Mouse (Mus musculus): ENCODE data around the gene Mfn1. TPM values are rescaled to one million over a fixed set of nuclear protein-coding genes. Genes with fewer than 3 reads are reported as not detected.

Mfn1 gene
- total and polyA plus RNA-seq, 2 experiments, result 11.6 to 45.0 TPM

DNA sequence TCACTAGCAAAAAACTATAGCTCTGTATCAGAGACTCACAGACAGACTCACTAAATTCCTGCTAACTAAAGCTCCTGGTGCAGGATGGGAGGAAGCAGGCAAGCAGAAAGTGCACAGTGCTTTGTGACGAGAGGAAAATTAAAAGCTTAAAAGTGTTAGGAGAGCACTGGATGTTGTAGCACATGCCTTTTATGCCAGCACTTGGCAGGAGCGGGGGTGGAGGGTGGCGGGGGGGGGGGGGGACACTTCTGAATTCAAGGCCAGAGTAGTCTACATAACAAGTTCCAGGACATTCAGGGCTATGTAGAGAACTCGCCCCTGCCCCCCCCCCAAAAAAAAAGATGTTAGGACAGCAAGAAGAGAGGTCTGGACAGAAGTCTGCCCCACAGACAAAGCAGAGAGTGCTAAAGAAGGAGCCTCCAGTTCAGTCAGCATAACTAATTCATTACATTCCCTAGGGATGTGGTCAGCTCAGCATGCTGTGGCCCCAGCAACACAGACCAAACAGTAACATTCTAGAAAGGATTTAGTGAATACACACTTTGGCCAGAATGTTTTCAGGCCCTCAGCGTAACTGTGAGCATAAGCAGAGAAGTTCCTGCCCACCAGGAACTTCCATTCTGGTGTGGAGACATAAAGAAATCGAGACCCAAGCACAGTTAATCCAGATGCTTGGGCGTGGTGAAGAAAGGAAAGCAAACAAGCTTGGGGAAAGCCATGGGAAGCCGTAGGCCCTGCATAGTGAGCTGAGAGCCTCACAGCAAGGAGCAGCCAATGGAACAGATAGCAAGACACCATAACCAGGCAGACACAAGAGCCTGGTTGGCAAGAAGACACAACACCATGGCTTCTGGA lies 33.2 kb upstream of the Mfn1 start:
- H3K9ac ChIP-seq (ENCODE audit: low read depth, low read length), result no peak overlapping the region
- 71% methylated on average over 8 of the region's 8 CpGs for WGBS
- no peak for DNase-seq (ENCODE audit: extremely low read depth, low read depth, low spot score)
- no peaks in the 10 kb centered on the region for H3K79me2 ChIP-seq (ENCODE audit: control insufficient read depth, insufficient read depth, low read length)
- no peak overlapping the region for H3K27ac ChIP-seq (replicated peaks; ENCODE audit: insufficient read depth, low read depth, low read length)
- H3K4me3 ChIP-seq (ENCODE audit: insufficient read depth, low read depth, low read length), result no peak overlapping the region
- no peak for TF ChIP-seq POLR2A (IDR thresholded peaks at IDR 0.05; ENCODE audit: extremely low read depth, insufficient read depth, low read length)
- TF ChIP-seq CTCF (IDR thresholded peaks at IDR 0.05; ENCODE audit: low read depth, low read length), result no peak
- no peaks in the 10 kb centered on the region for H3K36me3 ChIP-seq (ENCODE audit: control insufficient read depth, insufficient read depth, low read length)
- no peaks in the 10 kb centered on the region for H3K27me3 ChIP-seq (ENCODE audit: control insufficient read depth, insufficient read depth, low read length)
- peaks cover 16% of the 10 kb centered on the region for H3K4me1 ChIP-seq (ENCODE audit: control insufficient read depth, insufficient read depth, low read length)

DNA sequence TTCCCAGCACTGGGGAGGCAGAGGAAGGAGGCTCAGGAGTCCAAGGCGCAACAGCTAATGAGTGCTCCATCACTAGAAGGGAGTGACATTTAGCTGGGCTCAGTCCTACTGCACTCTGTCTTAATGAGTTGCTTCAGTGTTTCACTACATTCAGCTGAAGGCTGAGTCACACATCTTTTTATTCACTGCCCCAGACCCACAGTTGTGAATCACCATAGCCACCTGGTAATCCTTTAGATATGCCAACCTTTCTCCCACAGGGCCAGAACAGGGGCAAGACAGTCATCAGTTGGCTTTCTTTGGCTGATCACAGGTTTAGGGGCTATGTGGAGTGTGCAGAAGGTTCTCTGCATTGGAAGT lies 32.6 kb upstream of the Mfn1 start:
- TF ChIP-seq POLR2A (IDR thresholded peaks at IDR 0.05; ENCODE audit: extremely low read depth, insufficient read depth, low read length), result no peak
- TF ChIP-seq CTCF (IDR thresholded peaks at IDR 0.05; ENCODE audit: low read depth, low read length), result no peak
- WGBS, result 87% methylated on average over 1 of the region's 1 CpGs

DNA sequence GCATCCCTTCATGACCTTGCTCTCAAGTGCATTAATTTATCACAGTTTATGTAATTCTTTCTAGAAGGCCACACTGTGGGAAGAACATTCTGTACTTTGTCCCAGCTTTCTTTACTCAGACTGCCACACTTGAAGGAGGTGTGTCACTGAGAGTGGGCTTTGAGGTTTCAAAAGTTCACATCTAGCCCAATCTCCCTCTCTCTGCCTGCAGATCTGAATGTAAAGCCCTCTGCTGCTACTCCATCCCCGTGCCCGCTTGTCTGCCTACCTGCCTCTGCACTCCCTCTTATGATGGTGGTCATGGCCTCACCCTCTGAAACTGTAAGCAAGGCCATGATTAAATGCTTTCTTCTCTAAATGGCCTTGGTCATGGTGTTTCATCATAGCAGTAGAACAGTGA lies 28.9 kb upstream of the Mfn1 start:
- Histone ChIP-seq H3K9ac (ENCODE audit: low read depth, low read length) (no peak overlapping the region), H3K79me2 (ENCODE audit: control insufficient read depth, insufficient read depth, low read length) (no peaks in the 10 kb centered on the region), H3K27me3 (ENCODE audit: control insufficient read depth, insufficient read depth, low read length) (no peaks in the 10 kb centered on the region), H3K27ac (replicated peaks; ENCODE audit: insufficient read depth, low read depth, low read length) (no peak overlapping the region), H3K4me3 (ENCODE audit: insufficient read depth, low read depth, low read length) (no peak overlapping the region), H3K4me1 (ENCODE audit: control insufficient read depth, insufficient read depth, low read length) (peaks cover 2% of the 10 kb centered on the region), H3K36me3 (ENCODE audit: control insufficient read depth, insufficient read depth, low read length) (no peaks in the 10 kb centered on the region)
- TF ChIP-seq POLR2A (IDR thresholded peaks at IDR 0.05; ENCODE audit: extremely low read depth, insufficient read depth, low read length) (no peak), CTCF (IDR thresholded peaks at IDR 0.05; ENCODE audit: low read depth, low read length) (no peak)
- WGBS, result 97% methylated on average over 2 of the region's 2 CpGs
- DNase-seq (ENCODE audit: extremely low read depth, low read depth, low spot score), result no peak

More for the DNA sequence above, 32.6 kb upstream of the Mfn1 start:
- Histone ChIP-seq H3K27me3 (ENCODE audit: control insufficient read depth, insufficient read depth, low read length) (no peaks in the 10 kb centered on the region), H3K79me2 (ENCODE audit: control insufficient read depth, insufficient read depth, low read length) (no peaks in the 10 kb centered on the region), H3K36me3 (ENCODE audit: control insufficient read depth, insufficient read depth, low read length) (no peaks in the 10 kb centered on the region), H3K9ac (ENCODE audit: low read depth, low read length) (no peak overlapping the region), H3K27ac (replicated peaks; ENCODE audit: insufficient read depth, low read depth, low read length) (no peak overlapping the region), H3K4me3 (ENCODE audit: insufficient read depth, low read depth, low read length) (no peak overlapping the region), H3K4me1 (ENCODE audit: control insufficient read depth, insufficient read depth, low read length) (peaks cover 16% of the 10 kb centered on the region)
- no peak for DNase-seq (ENCODE audit: extremely low read depth, low read depth, low spot score)

DNA sequence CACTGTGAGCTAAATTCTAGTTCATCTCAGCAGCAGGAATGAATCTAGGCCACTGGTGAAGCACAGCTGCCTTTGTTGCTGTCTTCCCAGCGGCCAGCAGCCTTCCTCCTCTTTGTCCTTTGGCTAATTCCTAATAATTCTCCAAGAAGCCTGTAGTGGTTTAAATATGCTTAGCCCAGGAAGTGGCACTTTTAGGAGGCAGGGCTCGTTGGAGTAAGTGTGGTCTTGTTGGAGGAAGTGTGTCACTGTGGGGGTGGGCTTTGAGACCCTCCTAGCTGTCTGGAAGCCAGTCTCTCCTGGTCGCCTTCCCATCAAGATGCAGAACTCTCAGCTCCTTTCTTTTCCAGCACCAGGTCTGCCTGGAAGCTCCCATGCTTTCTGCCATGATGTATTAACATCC lies 23.4 kb upstream of the Mfn1 start:
- WGBS, result 85% methylated on average over 3 of the region's 3 CpGs
- H3K36me3 ChIP-seq (ENCODE audit: control insufficient read depth, insufficient read depth, low read length), result no peaks in the 10 kb centered on the region
- no peaks in the 10 kb centered on the region; the same call in 1 of the 2 replicates for H3K4me1 ChIP-seq (ENCODE audit: control insufficient read depth, insufficient read depth, low read length)
- H3K27me3 ChIP-seq (ENCODE audit: control insufficient read depth, insufficient read depth, low read length), result no peaks in the 10 kb centered on the region
- H3K79me2 ChIP-seq (ENCODE audit: control insufficient read depth, insufficient read depth, low read length), result no peaks in the 10 kb centered on the region
- no peak overlapping the region for H3K9ac ChIP-seq (ENCODE audit: low read depth, low read length)
- TF ChIP-seq CTCF (IDR thresholded peaks at IDR 0.05; ENCODE audit: low read depth, low read length), result no peak
- no peak for TF ChIP-seq POLR2A (IDR thresholded peaks at IDR 0.05; ENCODE audit: extremely low read depth, insufficient read depth, low read length)
- no peak for DNase-seq (ENCODE audit: extremely low read depth, low read depth, low spot score)
- H3K4me3 ChIP-seq (ENCODE audit: insufficient read depth, low read depth, low read length), result no peak overlapping the region
- H3K27ac ChIP-seq (replicated peaks; ENCODE audit: insufficient read depth, low read depth, low read length), result no peak overlapping the region

DNA sequence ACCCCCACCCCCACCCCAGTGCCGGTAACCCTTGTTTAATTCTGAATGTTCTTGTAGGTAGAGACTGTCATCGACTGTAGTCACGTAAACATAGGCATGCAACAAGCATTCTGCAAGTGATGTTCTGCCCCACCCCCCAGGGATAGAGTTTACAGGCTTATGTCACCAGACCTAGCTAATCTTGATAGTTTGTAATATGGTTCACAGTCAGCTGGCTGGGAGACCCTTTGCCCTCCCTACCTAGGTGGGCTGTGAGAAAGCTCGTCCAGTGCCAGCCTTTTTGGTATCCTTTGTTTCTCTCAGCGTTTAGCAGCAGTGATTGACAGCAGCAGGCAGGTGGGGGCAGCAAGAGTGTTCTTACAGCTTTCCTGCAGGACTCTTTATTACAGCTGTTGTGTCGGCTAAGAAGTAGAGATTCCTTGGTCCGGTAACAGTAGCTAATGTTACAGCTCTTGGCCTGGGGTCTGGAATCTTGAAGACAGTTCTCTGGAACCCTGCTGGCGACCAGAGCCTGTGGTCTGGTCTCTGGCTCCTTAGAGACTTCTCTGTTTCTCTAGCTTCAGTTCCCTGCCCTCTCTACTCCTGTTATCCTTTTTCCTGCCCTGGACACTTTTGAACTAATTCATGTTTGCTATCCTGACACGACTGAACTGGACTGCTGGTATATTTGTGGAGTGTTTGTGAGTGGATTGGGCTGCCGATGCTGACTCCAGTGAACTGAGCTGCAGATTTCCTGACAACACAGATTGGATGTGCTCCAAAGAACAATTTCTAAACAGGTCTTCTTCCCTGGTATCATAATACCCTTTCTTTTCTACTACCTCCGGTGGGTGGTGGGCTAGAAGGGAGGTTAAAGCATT lies 22.7 kb upstream of the Mfn1 start:
- Histone ChIP-seq H3K27ac (replicated peaks; ENCODE audit: insufficient read depth, low read depth, low read length) (no peak overlapping the region), H3K36me3 (ENCODE audit: control insufficient read depth, insufficient read depth, low read length) (no peaks in the 10 kb centered on the region), H3K9ac (ENCODE audit: low read depth, low read length) (no peak overlapping the region), H3K4me3 (ENCODE audit: insufficient read depth, low read depth, low read length) (no peak overlapping the region), H3K79me2 (ENCODE audit: control insufficient read depth, insufficient read depth, low read length) (peaks cover 1% of the 10 kb centered on the region; the same call in 1 of the 2 replicates), H3K4me1 (ENCODE audit: control insufficient read depth, insufficient read depth, low read length) (peaks cover 1% of the 10 kb centered on the region; the same call in 1 of the 2 replicates), H3K27me3 (ENCODE audit: control insufficient read depth, insufficient read depth, low read length) (no peaks in the 10 kb centered on the region)
- 78% methylated on average over 11 of the region's 11 CpGs for WGBS
- no peak for TF ChIP-seq POLR2A (IDR thresholded peaks at IDR 0.05; ENCODE audit: extremely low read depth, insufficient read depth, low read length)
- TF ChIP-seq CTCF (IDR thresholded peaks at IDR 0.05; ENCODE audit: low read depth, low read length), result no peak
- no peak for DNase-seq (ENCODE audit: extremely low read depth, low read depth, low spot score)

Data from liver, adult 2 months (tissue).